Mouse (Mus musculus): ENCODE measurements at regions not wholly inside any gene's neighbourhood (a gene's known extent, or its start where the extent isn't known, plus 50 kb on each side); places are given as distances from the start of the nearest gene placed in this dataset.
"Not testable (repeated sequence)": the region's sequence is repeated elsewhere in the genome, so short reads cannot be mapped to it uniquely, and the experiment has no call there.

GRCm38 (mm10) chr12:119102106-119102505 lies 135.9 kb upstream of the Abcb5 start:
- DNase-seq (ENCODE audit: low spot score in 2 of 2) = not testable (repeated sequence)

- no peak for DNase-seq (ENCODE audit: low spot score in 2 of 2)
Observed at GRCm38 (mm10) chr12:119099736-119100135, 133.5 kb upstream of the Abcb5 start.

GRCm38 (mm10) chr12:119097814-119098213 lies 131.6 kb upstream of the Abcb5 start:
- no peak for DNase-seq (ENCODE audit: low spot score in 2 of 2)

- DNase-seq (ENCODE audit: low spot score in 2 of 2) = no peak
Observed at GRCm38 (mm10) chr12:119094314-119094713, 128.1 kb upstream of the Abcb5 start.

GRCm38 (mm10) chr12:119093402-119093801 lies 127.2 kb upstream of the Abcb5 start:
- DNase-seq (ENCODE audit: low spot score in 2 of 2) = no peak

GRCm38 (mm10) chr12:119089292-119089691 lies 123.1 kb upstream of the Abcb5 start:
- DNase-seq (ENCODE audit: low spot score in 2 of 2) = no peak

GRCm38 (mm10) chr12:119088666-119089065 lies 122.4 kb upstream of the Abcb5 start:
- no peak for DNase-seq (ENCODE audit: low spot score in 2 of 2)

GRCm38 (mm10) chr12:119084814-119085213 lies 118.6 kb upstream of the Abcb5 start:
- no peak for DNase-seq (ENCODE audit: low spot score in 2 of 2)

- no peak for DNase-seq (ENCODE audit: low spot score in 2 of 2)
Observed at GRCm38 (mm10) chr12:119082781-119083180, 116.6 kb upstream of the Abcb5 start.

- no peak for DNase-seq (ENCODE audit: low spot score in 2 of 2)
Observed at GRCm38 (mm10) chr12:119075825-119076224, 109.6 kb upstream of the Abcb5 start.

- no peak for DNase-seq (ENCODE audit: low spot score in 2 of 2)
Observed at GRCm38 (mm10) chr12:119074742-119075478, 108.7 kb upstream of the Abcb5 start.

- DNase-seq (ENCODE audit: low spot score in 2 of 2) = no peak
Observed at GRCm38 (mm10) chr12:119074147-119074546, 107.9 kb upstream of the Abcb5 start.

- DNase-seq (ENCODE audit: low spot score in 2 of 2) = no peak
Observed at GRCm38 (mm10) chr12:119070963-119071362, 104.7 kb upstream of the Abcb5 start.

GRCm38 (mm10) chr12:119070446-119070845 lies 104.2 kb upstream of the Abcb5 start:
- DNase-seq (ENCODE audit: low spot score in 2 of 2) = no peak

GRCm38 (mm10) chr12:119069747-119070146 lies 103.5 kb upstream of the Abcb5 start:
- DNase-seq (ENCODE audit: low spot score in 2 of 2) = no peak

GRCm38 (mm10) chr12:119068079-119068478 lies 101.9 kb upstream of the Abcb5 start:
- DNase-seq (ENCODE audit: low spot score in 2 of 2) = no peak

- DNase-seq (ENCODE audit: low spot score in 2 of 2) = no peak
Observed at GRCm38 (mm10) chr12:119062931-119063330, 96.7 kb upstream of the Abcb5 start.

- DNase-seq (ENCODE audit: low spot score in 2 of 2) = no peak
Observed at GRCm38 (mm10) chr12:119062490-119062889, 96.3 kb upstream of the Abcb5 start.

GRCm38 (mm10) chr12:119054560-119054959 lies 88.3 kb upstream of the Abcb5 start:
- DNase-seq (ENCODE audit: low spot score in 2 of 2) = no peak

GRCm38 (mm10) chr12:119051692-119052379 lies 85.6 kb upstream of the Abcb5 start:
- no peak for DNase-seq (ENCODE audit: low spot score in 2 of 2)

GRCm38 (mm10) chr12:119038306-119038705 lies 72.1 kb upstream of the Abcb5 start:
- DNase-seq (ENCODE audit: low spot score in 2 of 2) = no peak

GRCm38 (mm10) chr12:119034828-119035227 lies 68.6 kb upstream of the Abcb5 start:
- DNase-seq (ENCODE audit: low spot score in 2 of 2) = no peak

GRCm38 (mm10) chr12:119028711-119029110 lies 62.5 kb upstream of the Abcb5 start:
- no peak for DNase-seq (ENCODE audit: low spot score in 2 of 2)
